8 mouse cellular contexts compared by ENCODE assay signal in genomic region chrX:93831561-93832336, GRCm38 (mm10). TPM values are rescaled to one million over a fixed set of nuclear protein-coding genes. Genes with fewer than 3 reads are reported as not detected.
DNase-seq lines count a peak whose midpoint lies in the region; ATAC-seq lines count a peak whose summit lies in the region.

TSS of gene Pdk3 (minus strand) at chrX:93832201.

- H3K27ac ChIP-seq in brown adipose tissue, adult 24 weeks (replicated peaks; ENCODE audit: low read depth, low read length), result no peak within 1 kb of the TSS; the same call in 1 of the 2 replicates
- peak within 1 kb of the TSS; percentile 93 for H3K27ac ChIP-seq in heart, embryonic 13.5 days (replicated peaks)
- peak within 1 kb of the TSS; percentile 79 for H3K27ac ChIP-seq in liver, embryonic 13.5 days
- peak within 1 kb of the TSS; percentile 86 for H3K27ac ChIP-seq in stomach, embryonic 16.5 days (ENCODE audit: low read length)

- WGBS in heart, embryonic 13.5 days, result 10% methylated on average over 60 of the region's 68 CpGs
- WGBS in liver, embryonic 13.5 days (ENCODE audit: insufficient replicate concordance), result 18% methylated on average over 68 of the region's 68 CpGs
- 18% methylated on average over 62 of the region's 68 CpGs for WGBS in stomach, embryonic 16.5 days

- peak; percentile 82 for ATAC-seq in heart, embryonic 13.5 days (ENCODE audit: extremely low read depth, insufficient number of reproducible peaks, low FRiP score, low TSS enrichment)
- peak; percentile 97 for ATAC-seq in liver, embryonic 13.5 days (ENCODE audit: low read depth)
- peak; percentile 96 for ATAC-seq in stomach, embryonic 16.5 days (ENCODE audit: insufficient read depth, low FRiP score)

- peak; percentile 86 for DNase-seq in CD4-positive, CD25-positive, alpha-beta regulatory T cell, adult 2 months (ENCODE audit: low read depth, low spot score)
- DNase-seq in fat pad, adult 2 months (ENCODE audit: extremely low read depth, low read depth, low spot score), result peak; percentile 13
- DNase-seq in kidney, postnatal 14 days, result peak; percentile 88
- DNase-seq in liver, embryonic 13.5 days, result peak; percentile 76
- DNase-seq in neural tube, embryonic 10.5 days (ENCODE audit: extremely low spot score, low spot score), result peak; percentile 67

- H3K9me3 ChIP-seq in heart, embryonic 13.5 days, result no peaks in the 10 kb centered on the region
- no peaks in the 10 kb centered on the region for H3K9me3 ChIP-seq in liver, embryonic 13.5 days (replicated peaks)
- no peaks in the 10 kb centered on the region for H3K9me3 ChIP-seq in stomach, embryonic 16.5 days (replicated peaks; ENCODE audit: control insufficient read depth, low read length)

- peak within 1 kb of the TSS; percentile 69 for H3K4me2 ChIP-seq in heart, embryonic 13.5 days
- peak within 1 kb of the TSS; percentile 71 for H3K4me2 ChIP-seq in liver, embryonic 13.5 days
- peak within 1 kb of the TSS; percentile 59 for H3K4me2 ChIP-seq in stomach, embryonic 16.5 days (ENCODE audit: low read depth, low read length)

- peak within 1 kb of the TSS; percentile 86 for H3K9ac ChIP-seq in heart, embryonic 13.5 days
- peak within 1 kb of the TSS; percentile 80 for H3K9ac ChIP-seq in liver, embryonic 13.5 days
- peak within 1 kb of the TSS; percentile 80 for H3K9ac ChIP-seq in stomach, embryonic 16.5 days (ENCODE audit: low read length)

- no peaks in the 10 kb centered on the region for H3K4me1 ChIP-seq in brown adipose tissue, adult 24 weeks (ENCODE audit: control insufficient read depth, insufficient read depth, insufficient read length, low read length)
- peaks cover 10% of the 10 kb centered on the region for H3K4me1 ChIP-seq in heart, embryonic 13.5 days
- H3K4me1 ChIP-seq in liver, embryonic 13.5 days (replicated peaks), result peaks cover 10% of the 10 kb centered on the region
- no peaks in the 10 kb centered on the region for H3K4me1 ChIP-seq in stomach, embryonic 16.5 days (ENCODE audit: control insufficient read depth, insufficient read depth, low read length)

- no peaks in the 10 kb centered on the region for H3K27me3 ChIP-seq in heart, embryonic 13.5 days (replicated peaks)
- H3K27me3 ChIP-seq in liver, embryonic 13.5 days, result no peaks in the 10 kb centered on the region
- H3K27me3 ChIP-seq in stomach, embryonic 16.5 days (ENCODE audit: control insufficient read depth, insufficient read depth, low read length), result no peaks in the 10 kb centered on the region

- H3K4me3 ChIP-seq in brown adipose tissue, adult 24 weeks (ENCODE audit: insufficient read depth, low read depth, low read length), result peak within 1 kb of the TSS; percentile 64
- peak within 1 kb of the TSS; percentile 67 for H3K4me3 ChIP-seq in heart, embryonic 13.5 days
- H3K4me3 ChIP-seq in liver, embryonic 13.5 days (replicated peaks), result peak within 1 kb of the TSS; percentile 72
- peak within 1 kb of the TSS; percentile 63 for H3K4me3 ChIP-seq in stomach, embryonic 16.5 days (replicated peaks; ENCODE audit: low read length)

- H3K36me3 ChIP-seq in heart, embryonic 13.5 days, result no peaks in the 10 kb centered on the region
- no peaks in the 10 kb centered on the region for H3K36me3 ChIP-seq in liver, embryonic 13.5 days
- no peaks in the 10 kb centered on the region for H3K36me3 ChIP-seq in stomach, embryonic 16.5 days (ENCODE audit: control insufficient read depth, insufficient read depth, low read length)

RNA-seq across cellular contexts. Expression of gene Pdk3, which starts in this region (rescaled TPM):
- polyA plus RNA-seq in brown adipose tissue, adult 24 weeks (2012; ENCODE audit: insufficient read depth, insufficient read length, missing spikeins), result 1.9 and 2.3 TPM in 2 replicates
- polyA plus RNA-seq in heart, embryonic 13.5 days (2015; fragmentation: Nextera tagmentation; extraction: Ambion mirVana), result 130 TPM in 2 replicates
- 39.3 and 43.2 TPM in 2 replicates for polyA plus RNA-seq in liver, embryonic 13.5 days (2015; fragmentation: Nextera tagmentation; extraction: Ambion mirVana)
- polyA plus RNA-seq in stomach, embryonic 16.5 days (2015; fragmentation: Nextera tagmentation; extraction: Ambion mirVana), result 48.3 and 51.3 TPM in 2 replicates

Comparison
In these comparisons a context has a peak if more than half of its experiments do, and no peak if none do; other contexts are left out.
1. RNA of gene Pdk3 (polyA plus RNA-seq): 130 TPM in heart, embryonic 13.5 days, 48.3 to 51.3 TPM in stomach, embryonic 16.5 days and 39.3 to 43.2 TPM in liver, embryonic 13.5 days; 1.9 to 2.3 TPM in brown adipose tissue, adult 24 weeks; every median in the first group is over 10 times any median in the second.
2. DNase-seq: peak in every context shown above with its lines; median percentile 88 in kidney, postnatal 14 days; 86 in CD4-positive, CD25-positive, alpha-beta regulatory T cell, adult 2 months; 76 in liver, embryonic 13.5 days; 67 in neural tube, embryonic 10.5 days; 13 in fat pad, adult 2 months.
3. Peak in every context shown above with its lines, with median percentiles within 50 percentile points of each other: H3K4me3 ChIP-seq, ATAC-seq, H3K4me2 ChIP-seq and H3K9ac ChIP-seq.